ENCODE assay signal across 26 mouse cellular contexts in the genomic region with DNA sequence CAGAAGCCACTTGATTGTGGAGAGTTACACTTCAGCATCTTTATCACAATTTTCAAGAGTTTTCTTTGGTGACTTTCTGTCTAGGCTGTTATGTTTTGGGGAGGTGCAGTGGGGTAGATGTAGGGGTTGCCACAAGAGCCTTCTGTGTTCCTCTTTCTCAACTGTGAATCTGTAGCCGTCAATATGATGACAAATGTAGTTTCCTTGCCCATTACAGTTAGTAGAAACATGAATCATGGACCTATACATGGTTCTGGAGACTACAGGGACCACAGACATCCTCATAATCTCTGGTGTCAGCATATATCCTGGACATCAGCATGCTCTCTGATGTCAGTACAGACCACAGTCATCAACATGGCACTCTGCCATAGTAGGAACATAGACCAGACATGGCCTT. TPM values are rescaled to one million over a fixed set of nuclear protein-coding genes. Genes with fewer than 3 reads are reported as not detected.
DNase-seq lines count a peak whose midpoint lies in the region; ATAC-seq and TF ChIP-seq lines count a peak whose summit lies in the region.
"Had no signal": no experiment of that assay in that cellular context is flagged by ENCODE, and none has a peak within 500 bp of the region (broad histone marks: within the 10 kb centered on the region; RNA-seq: fewer than 3 reads in every experiment).

No protein-coding gene starts in this region.

- peak overlapping the region; percentile 70; the same call in 1 of the 2 replicates for H3K4me3 ChIP-seq in testis, adult 2 months (ENCODE audit: control insufficient read depth, low read depth, low read length)
- H3K4me3 ChIP-seq: embryonic facial prominence, embryonic 12.5 days; embryonic facial prominence, embryonic 15.5 days; hindbrain, embryonic 10.5 days; hindbrain, embryonic 13.5 days; intestine, embryonic 15.5 days had no signal

- H3K27me3 ChIP-seq in testis, adult 2 months (ENCODE audit: control insufficient read depth, insufficient read depth, low read length), result no peaks in the 10 kb centered on the region
- H3K27me3 ChIP-seq: CH12.LX; embryonic facial prominence, embryonic 12.5 days; embryonic facial prominence, embryonic 15.5 days; hindbrain, embryonic 13.5 days; intestine, embryonic 15.5 days; Patski had no signal

- no peak overlapping the region for H3K27ac ChIP-seq in testis, adult 2 months (ENCODE audit: control insufficient read depth, insufficient read depth, low read depth, low read length)
- H3K27ac ChIP-seq: embryonic facial prominence, embryonic 12.5 days; embryonic facial prominence, embryonic 15.5 days; hindbrain, embryonic 10.5 days; hindbrain, embryonic 13.5 days; intestine, embryonic 15.5 days had no signal

- no peak for TF ChIP-seq POLR2A in testis, adult 2 months (IDR thresholded peaks at IDR 0.05; ENCODE audit: control insufficient read depth, low read depth, low read length)

- no peaks in the 10 kb centered on the region for H3K36me3 ChIP-seq in testis, adult 2 months (ENCODE audit: control insufficient read depth, insufficient read depth, low read length)
- H3K36me3 ChIP-seq: embryonic facial prominence, embryonic 12.5 days; embryonic facial prominence, embryonic 15.5 days; G1E; hindbrain, embryonic 10.5 days; hindbrain, embryonic 13.5 days; intestine, embryonic 15.5 days had no signal

- H3K4me1 ChIP-seq in testis, adult 2 months (ENCODE audit: control insufficient read depth, insufficient read depth, low read length), result no peaks in the 10 kb centered on the region
- H3K4me1 ChIP-seq: embryonic facial prominence, embryonic 12.5 days; embryonic facial prominence, embryonic 15.5 days; hindbrain, embryonic 10.5 days; hindbrain, embryonic 13.5 days; intestine, embryonic 15.5 days had no signal

- ATAC-seq in hematopoietic stem cell, adult 5-6 weeks (replicated peaks in 1 of 2; ENCODE audit: insufficient read depth in 1 of 2, low FRiP score in 2 of 2, low TSS enrichment in 1 of 2, low read depth in 1 of 2, poor library complexity in 2 of 2, severe bottlenecking in 2 of 2), result peak; percentile 60 to 62
- ATAC-seq in megakaryocyte progenitor cell, adult 5-6 weeks (replicated peaks; ENCODE audit: poor library complexity), result peak; percentile 65
- ATAC-seq: forebrain, embryonic 14.5 days; forebrain, postnatal 0 days; hindbrain, embryonic 16.5 days; intestine, embryonic 15.5 days; Patski had no signal

- no peak for DNase-seq in testis, postnatal 10 days (ENCODE audit: low spot score)
- no peak for DNase-seq in frontal cortex, postnatal 25 days (ENCODE audit: low spot score in 2 of 2)
- DNase-seq in frontal cortex, postnatal 10 days (ENCODE audit: low spot score in 2 of 2), result no peak
- DNase-seq: adrenal gland, postnatal 10 days; B cell, adult 2 months; cerebellum, adult 11-12 months; cerebellum, adult 8-10 months; cerebellum, postnatal 10 days; cerebellum, postnatal 36 days; forebrain, postnatal 0 days; gastrocnemius, postnatal 10 days; gastrocnemius, postnatal 36 days; heart, adult 11 months had no signal

- no peak for TF ChIP-seq CTCF in testis, adult 2 months (IDR thresholded peaks at IDR 0.05; ENCODE audit: control insufficient read depth, insufficient read depth, insufficient replicate concordance, low read depth, low read length)

RNA-seq across cellular contexts. Expression of a gene that starts 52.5 kb away (rescaled TPM):
- 2.6 and 2.8 TPM in 2 replicates for polyA plus RNA-seq in testis, adult 2 months (2012; rRNA removed)
- total RNA-seq in hematopoietic stem cell, adult 5-6 weeks (2017), result 16.6 and 21.4 TPM in 2 replicates
- total RNA-seq in megakaryocyte progenitor cell, adult 5-6 weeks (2015), result 14.3 and 16.4 TPM in 2 replicates
- total RNA-seq in megakaryocyte progenitor cell, adult 5-6 weeks (2017), result 16.3 and 17.3 TPM in 2 replicates
